Mouse (Mus musculus) CH12.LX (cell line): ENCODE results near the gene Taar6. TPM values are rescaled to one million over a fixed set of nuclear protein-coding genes. Genes with fewer than 3 reads are reported as not detected.

Experiments
- DNase-seq: peaks from one replicate; pipeline ENCODE4 v3.0.0-alpha.2; 2013; ENCODE audit errors: extremely low read depth
- H3K27ac ChIP-seq: 2 replicates; pipeline ENCODE4 v1.5.1; 2012; ENCODE audit warnings: low read depth, mild to moderate bottlenecking, control low read depth, moderate library complexity; ENCODE audit not compliant: insufficient read depth
- H3K27me3 ChIP-seq: replicated peaks from 2 replicates; pipeline ENCODE3; 2012; ENCODE audit warnings: inconsistent platforms
- H3K36me3 ChIP-seq, 2 experiments: replicated peaks in 1 of 2; 2 replicates each; pipeline versions ENCODE3 to v1.6.1; 2012; ENCODE audit warnings: inconsistent platforms in 1 of 2, low read length in 1 of 2, mild to moderate bottlenecking in 1 of 2, mixed read lengths in 1 of 2, moderate library complexity in 1 of 2; ENCODE audit not compliant: control insufficient read depth in 1 of 2, insufficient read depth in 1 of 2
- H3K4me1 ChIP-seq, 2 experiments: 2 replicates each; pipeline ENCODE4 v1.6.1; 2012; ENCODE audit warnings: inconsistent platforms in 1 of 2, moderate library complexity in 1 of 2; ENCODE audit not compliant: insufficient read depth in 2 of 2, control insufficient read depth in 1 of 2
- H3K4me2 ChIP-seq: 2 replicates; pipeline ENCODE4 v1.6.1; 2012; ENCODE audit warnings: low read depth, mild to moderate bottlenecking, control low read depth; ENCODE audit not compliant: poor library complexity, insufficient read depth, severe bottlenecking
- H3K4me3 ChIP-seq, 3 experiments: fragments of 150-350 bp in 1 of 3; sonication (generic) in 1 of 3; replicated peaks in 1 of 3; 2 replicates each; pipeline versions ENCODE3 to v1.5.1; 2011 to 2012; ENCODE audit warnings: low read depth in 2 of 3, low read length in 2 of 3, mild to moderate bottlenecking in 2 of 3, moderate library complexity in 2 of 3, control low read depth in 1 of 3, improper control_type of control experiment in 1 of 3, inconsistent platforms in 1 of 3, mixed read lengths in 1 of 3; ENCODE audit not compliant: poor library complexity in 1 of 3
- H3K79me2 ChIP-seq: replicated peaks from 2 replicates; pipeline ENCODE4 v1.6.1; 2012; ENCODE audit warnings: mild to moderate bottlenecking, moderate library complexity; ENCODE audit not compliant: control insufficient read depth, poor library complexity, insufficient read depth, severe bottlenecking; ENCODE audit errors: extremely low read depth
- H3K9ac ChIP-seq: 2 replicates; pipeline ENCODE4 v1.6.1; 2012; ENCODE audit warnings: low read depth, mild to moderate bottlenecking, control low read depth, moderate library complexity; ENCODE audit not compliant: insufficient read depth
- H3K9me3 ChIP-seq: replicated peaks from 2 replicates; pipeline ENCODE3; 2012; ENCODE audit warnings: low read length, inconsistent platforms, mixed read lengths
- CHD1 ChIP-seq: IDR thresholded peaks from 2 replicates; pipeline ENCODE4 v1.6.1; 2012; ENCODE audit warnings: low read depth, low read length, improper control_type of control experiment, inconsistent platforms
- CHD2 ChIP-seq: IDR thresholded peaks from 2 replicates; pipeline ENCODE4 v1.6.1; 2011; ENCODE audit warnings: low read length, improper control_type of control experiment
- ELF1 ChIP-seq: IDR thresholded peaks from 2 replicates; pipeline ENCODE4 v1.6.1; 2014; ENCODE audit warnings: low read depth, mild to moderate bottlenecking, inconsistent platforms, low read length, improper control_type of control experiment
- EP300 ChIP-seq: IDR thresholded peaks from 2 replicates; pipeline ENCODE4 v1.6.1; 2011; ENCODE audit warnings: low read length, improper control_type of control experiment
- ETS1 ChIP-seq: conservative IDR thresholded peaks from 2 replicates; pipeline ENCODE4 v1.6.1; 2012; ENCODE audit warnings: low read depth, mild to moderate bottlenecking, inconsistent platforms, low read length, improper control_type of control experiment, moderate library complexity
- IRF4 ChIP-seq: IDR thresholded peaks from 2 replicates; pipeline ENCODE4 v1.6.1; 2014; ENCODE audit warnings: low read depth, mild to moderate bottlenecking, inconsistent platforms, low read length, improper control_type of control experiment
- JUN ChIP-seq: IDR thresholded peaks from 2 replicates; pipeline ENCODE4 v1.6.1; 2011; ENCODE audit warnings: low read depth, mild to moderate bottlenecking, low read length, improper control_type of control experiment, moderate library complexity; ENCODE audit not compliant: insufficient read depth
- JUND ChIP-seq: conservative IDR thresholded peaks from 2 replicates; pipeline ENCODE4 v1.6.1; 2011; ENCODE audit warnings: low read depth, low read length, improper control_type of control experiment
- KAT2A ChIP-seq: IDR thresholded peaks from 2 replicates; pipeline ENCODE4 v1.6.1; 2012; ENCODE audit warnings: low read length, improper control_type of control experiment, inconsistent platforms; ENCODE audit not compliant: insufficient replicate concordance
- MAFK ChIP-seq: IDR thresholded peaks from 2 replicates; pipeline ENCODE4 v1.6.1; 2011; ENCODE audit warnings: low read length, improper control_type of control experiment; ENCODE audit not compliant: insufficient replicate concordance
- MAX ChIP-seq: IDR thresholded peaks from 2 replicates; pipeline ENCODE4 v1.6.1; 2011; ENCODE audit warnings: low read length, improper control_type of control experiment
- MAZ ChIP-seq: IDR thresholded peaks from 2 replicates; pipeline ENCODE4 v1.6.1; 2012; ENCODE audit warnings: low read depth, mild to moderate bottlenecking, inconsistent platforms, low read length, improper control_type of control experiment, moderate library complexity
- MEF2A ChIP-seq: IDR thresholded peaks from 2 replicates; pipeline ENCODE4 v1.6.1; 2014; ENCODE audit warnings: low read depth, mild to moderate bottlenecking, inconsistent platforms, low read length, improper control_type of control experiment, borderline replicate concordance
- MXI1 ChIP-seq: IDR thresholded peaks from 2 replicates; pipeline ENCODE4 v1.6.1; 2011; ENCODE audit warnings: mild to moderate bottlenecking, low read depth, low read length, improper control_type of control experiment
- MYC ChIP-seq: IDR thresholded peaks from 2 replicates; pipeline ENCODE4 v1.6.1; 2011; ENCODE audit warnings: low read depth, mild to moderate bottlenecking, improper control_type of control experiment, low read length
- NRF1 ChIP-seq: IDR thresholded peaks from 2 replicates; pipeline ENCODE4 v1.6.1; 2014; ENCODE audit warnings: low read depth, mild to moderate bottlenecking, inconsistent platforms, low read length, improper control_type of control experiment, moderate library complexity
- POLR2A ChIP-seq: IDR thresholded peaks from 2 replicates; pipeline ENCODE4 v1.6.1; 2011; ENCODE audit warnings: low read depth, mild to moderate bottlenecking, improper control_type of control experiment, low read length
- POLR2AphosphoS2 ChIP-seq: IDR thresholded peaks from 2 replicates; pipeline ENCODE4 v1.6.1; 2011; ENCODE audit warnings: low read depth, low read length, improper control_type of control experiment
- SIN3A ChIP-seq: IDR thresholded peaks from 2 replicates; pipeline ENCODE4 v1.6.1; 2012; ENCODE audit warnings: low read length, improper control_type of control experiment, inconsistent platforms
- SMC3 ChIP-seq: IDR thresholded peaks from 2 replicates; pipeline ENCODE4 v1.6.1; 2011; ENCODE audit warnings: low read depth, low read length, improper control_type of control experiment
- TBP ChIP-seq: conservative IDR thresholded peaks from 2 replicates; pipeline ENCODE4 v1.6.1; 2011; ENCODE audit warnings: low read depth, low read length, improper control_type of control experiment
- TCF12 ChIP-seq: IDR thresholded peaks from 2 replicates; pipeline ENCODE4 v1.6.1; 2014; ENCODE audit warnings: low read depth, mild to moderate bottlenecking, inconsistent platforms, low read length, improper control_type of control experiment
- USF1 ChIP-seq: IDR thresholded peaks from 2 replicates; pipeline ENCODE4 v1.6.1; 2014; ENCODE audit warnings: low read depth, mild to moderate bottlenecking, inconsistent platforms, low read length, improper control_type of control experiment
- USF2 ChIP-seq: conservative IDR thresholded peaks from 2 replicates; pipeline ENCODE4 v1.6.1; 2011; ENCODE audit warnings: low read depth, low read length, improper control_type of control experiment
- ZC3H11A ChIP-seq: IDR thresholded peaks from 2 replicates; pipeline ENCODE4 v1.6.1; 2012; ENCODE audit warnings: low read depth, mild to moderate bottlenecking, inconsistent platforms, low read length, improper control_type of control experiment
- ZNF384 ChIP-seq: IDR thresholded peaks from 2 replicates; pipeline ENCODE4 v1.6.1; 2012; ENCODE audit warnings: low read depth, low read length, improper control_type of control experiment, inconsistent platforms
- dilution Hi-C: fragments of 300-500 bp; cut with MboI; formaldehyde crosslinking; loops from 2 replicates; pipeline ENCODE4 v1.14.3; 2020; ENCODE audit warnings: low sequenced_read_pairs; ENCODE audit not compliant: extremely low pct_unique_long_range_greater_than_20kb, extremely low pct_ligation_motif_present
- in situ Hi-C: fragments of 300-500 bp; cut with MboI; formaldehyde crosslinking; loops from 3 replicates; pipeline ENCODE4 v1.14.3; 2019; ENCODE audit warnings: low sequenced_read_pairs, low pct_ligation_motif_present, low pct_unique_long_range_greater_than_20kb, mixed read lengths
- polyA plus RNA-seq: library from polyadenylated mRNA; unstranded; fragments of >175 nt; gene quantifications from 2 replicates; pipeline ENCODE4 v1.2.1, GENCODE M21; 2012; ENCODE audit warnings: low read depth; ENCODE audit not compliant: insufficient read length
- total RNA-seq, 2 experiments: library from RNA; depleted of rRNA; stranded (reverse); fragments of 300-350 nt in 1 of 2; fragments of >200 nt in 1 of 2; gene quantifications; 2 replicates each; pipeline ENCODE4 v1.2.3; 2012 to 2014

Gene Taar6
- total RNA-seq (2012; rRNA removed): not detected in 2 replicates
- not detected in 2 replicates for total RNA-seq (2014; rRNA removed)
- not detected in 2 replicates for polyA plus RNA-seq

GRCm38 (mm10) chr10:23985546-23985945 lies at the start of gene Taar6:
Gene Taar6, minus strand, starts transcription at chr10:23985646.
- no peak for DNase-seq
- in situ Hi-C loops (no loop called here), dilution Hi-C loops (no loop called here)
- H3K9me3 ChIP-seq: no peaks in the 10 kb centered on the region
- no peaks in the 10 kb centered on the region for H3K79me2 ChIP-seq
- no peaks in the 10 kb centered on the region for H3K4me1 ChIP-seq
- H3K27me3 ChIP-seq: no peaks in the 10 kb centered on the region
- H3K9ac ChIP-seq: no peak within 1 kb of the TSS
- H3K4me3 ChIP-seq: no peak within 1 kb of the TSS
- no peaks in the 10 kb centered on the region for H3K36me3 ChIP-seq
- no peak for TF ChIP-seq IRF4
- TF ChIP-seq TBP: no peak
- no peak for TF ChIP-seq SMC3
- H3K4me2 ChIP-seq: no peak within 1 kb of the TSS
- H3K27ac ChIP-seq: no peak within 1 kb of the TSS

- no peak overlapping the region for H3K27ac ChIP-seq
- H3K36me3 ChIP-seq: no peaks in the 10 kb centered on the region
- H3K79me2 ChIP-seq: no peaks in the 10 kb centered on the region
- no peaks in the 10 kb centered on the region for H3K27me3 ChIP-seq
- DNase-seq: peak; percentile 35
- no peak overlapping the region for H3K9ac ChIP-seq
- TF ChIP-seq EP300 (peak; percentile 33; the same call in 1 of the 2 replicates), SIN3A (no peak), POLR2A (no peak), NRF1 (no peak), MAFK (peak; percentile 43; the same call in 1 of the 2 replicates), MEF2A (peak; percentile 95), JUN (peak; percentile 91), MAZ (no peak), IRF4 (peak; percentile 81), JUND (peak; percentile 66), ETS1 (0 out of 2 replicates have a peak, but pooled peaks have one; percentile 37)
- in situ Hi-C loops (no loop called here), dilution Hi-C loops (no loop called here)
- H3K4me3 ChIP-seq: no peak overlapping the region
- peaks cover 0 to 5% of the 10 kb centered on the region in 2 experiments; a peak in 2 of 4 replicates for H3K4me1 ChIP-seq
- no peaks in the 10 kb centered on the region for H3K9me3 ChIP-seq
- 0 out of 2 replicates have a peak overlapping the region, but pooled peaks have one; percentile 50 for H3K4me2 ChIP-seq
These were observed 45.9 kb upstream of the Taar6 start for GRCm38 (mm10) chr10:24031347-24031746.

- Histone ChIP-seq H3K27me3 (no peaks in the 10 kb centered on the region), H3K9ac (no peak within 1 kb of the TSS), H3K4me3 (no peak within 1 kb of the TSS), H3K4me2 (no peak within 1 kb of the TSS), H3K79me2 (no peaks in the 10 kb centered on the region), H3K27ac (no peak within 1 kb of the TSS), H3K36me3 (no peaks in the 10 kb centered on the region), H3K4me1 (peaks cover 0 to 8% of the 10 kb centered on the region in 2 experiments; a peak in 2 of 4 replicates), H3K9me3 (peaks cover 2% of the 10 kb centered on the region)
- in situ Hi-C loops: no loop called here
- dilution Hi-C loops: no loop called here
- no peak for DNase-seq
- TF ChIP-seq POLR2AphosphoS2 (no peak), IRF4 (no peak), USF2 (no peak), ZC3H11A (no peak), ZNF384 (no peak), ETS1 (no peak), KAT2A (no peak), MXI1 (no peak), TCF12 (no peak), MAFK (no peak), USF1 (no peak), CHD1 (no peak), CHD2 (no peak), ELF1 (no peak), MAZ (no peak), MAX (no peak), MYC (no peak), MEF2A (no peak)
These were observed 41.5 kb upstream of the Taar6 start, which contains the start of gene Taar7d for GRCm38 (mm10) chr10:24026922-24027321. Gene Taar7d, plus strand, starts transcription at chr10:24027222.
